Mouse (Mus musculus): ENCODE data around the gene Ush2a.

GRCm38 (mm10) chr1:188428172-188428571 lies 166.3 kb downstream of the Ush2a start:
- TF ChIP-seq CTCF (IDR thresholded peaks at IDR 0.05; ENCODE audit: low read depth, low read length) = no peak
- TF ChIP-seq POLR2A (IDR thresholded peaks at IDR 0.05; ENCODE audit: extremely low read depth, insufficient read depth, low read length) = no peak
